Mouse (Mus musculus) heart, postnatal 0 days (tissue): ENCODE results near the gene Tle3.

Source experiments
- CTCF ChIP-seq: IDR thresholded peaks from 2 replicates; pipeline ENCODE4 v1.5.1; 2016; ENCODE audit warnings: antibody characterized with exemption, control low read depth, low read depth
- EP300 ChIP-seq: IDR thresholded peaks from 2 replicates; pipeline ENCODE4 v1.6.1; 2016; ENCODE audit warnings: antibody characterized with exemption, low read depth

DNA sequence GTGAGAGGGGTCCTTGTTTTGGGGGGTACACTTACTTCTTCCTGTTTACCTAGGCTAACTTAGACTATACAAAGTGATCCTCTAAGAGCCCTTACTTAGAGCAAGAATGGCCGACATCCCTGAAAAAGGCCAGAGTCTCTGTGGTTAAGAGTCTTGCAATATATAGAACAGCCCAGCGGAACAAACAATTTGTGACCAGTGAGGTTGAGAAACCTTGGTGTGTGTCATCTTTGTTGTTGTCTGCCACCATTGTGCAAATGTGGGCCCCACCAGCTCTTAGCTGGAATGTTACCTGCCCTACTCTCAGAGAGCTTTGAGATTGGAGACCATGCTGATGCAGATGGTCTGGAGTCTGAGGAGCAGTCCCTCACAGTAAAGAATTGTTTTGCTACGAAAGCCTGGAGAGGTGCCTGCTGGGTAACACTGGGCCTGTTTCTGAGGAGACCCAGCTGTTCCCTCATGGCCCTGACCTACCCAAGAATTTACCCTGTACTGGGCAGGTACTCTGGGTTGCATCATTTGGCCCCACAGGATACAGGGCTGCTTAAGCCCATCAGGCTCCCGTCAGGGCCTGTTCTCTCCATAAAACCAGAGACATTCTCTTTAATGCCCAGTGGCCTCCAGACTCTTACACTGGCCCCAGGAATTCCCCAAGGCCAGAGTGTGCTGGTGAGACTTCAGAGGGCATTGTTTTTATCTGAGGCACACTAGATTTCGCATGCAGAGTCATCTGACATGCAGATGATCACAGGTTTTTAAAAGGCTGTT, 19.6 kb downstream of the Tle3 start:
- TF ChIP-seq CTCF (no peak), EP300 (no peak)
